Mouse (Mus musculus) cerebellum, adult 2 months (tissue): Measurements from ENCODE around the gene Tob1. TPM values are rescaled to one million over a fixed set of nuclear protein-coding genes. Genes with fewer than 3 reads are reported as not detected.

Experiments
- DNase-seq, 2 experiments: peaks; one replicate each; pipeline ENCODE4 v3.0.0; 2021
- H3K27ac ChIP-seq: fragments of 200-500 bp; 2 replicates; pipeline ENCODE4 v1.5.1; 2012; ENCODE audit warnings: low read length, control low read depth, inconsistent platforms; ENCODE audit not compliant: insufficient read depth
- H3K27me3 ChIP-seq: fragments of 200-500 bp; 2 replicates; pipeline ENCODE4 v1.6.1; 2012; ENCODE audit warnings: inconsistent platforms, mild to moderate bottlenecking, low read length, moderate library complexity; ENCODE audit not compliant: control insufficient read depth, insufficient read depth
- H3K4me1 ChIP-seq: fragments of 200-500 bp; 2 replicates; pipeline ENCODE4 v1.6.1; 2011; ENCODE audit warnings: low read length; ENCODE audit not compliant: control insufficient read depth, insufficient read depth
- H3K4me3 ChIP-seq: fragments of 200-500 bp; replicated peaks from 2 replicates; pipeline ENCODE3; 2011; ENCODE audit warnings: mild to moderate bottlenecking, low read depth, low read length, control low read depth; ENCODE audit not compliant: insufficient read depth
- CTCF ChIP-seq: fragments of 200-500 bp; IDR thresholded peaks from 2 replicates; pipeline ENCODE4 v1.5.1; 2011; ENCODE audit warnings: low read depth, mild to moderate bottlenecking, control low read depth, low read length, moderate library complexity, borderline replicate concordance; ENCODE audit not compliant: insufficient read depth
- POLR2A ChIP-seq: fragments of 200-500 bp; IDR thresholded peaks from 2 replicates; pipeline ENCODE4 v1.6.1; 2011; ENCODE audit warnings: low read length, control low read depth, borderline replicate concordance; ENCODE audit not compliant: insufficient read depth
- WGBS: fragments of 180-500 bp; shearing (Covaris S2); methylation state at CpG from one replicate; pipeline ENCODE4 v1.1.7; 2018; 5-methylcytosine and 5-hydroxymethylcytosine counted together
- polyA plus RNA-seq: library from polyadenylated mRNA; depleted of rRNA; stranded (reverse); fragments of >200 nt; gene quantifications from 2 replicates; pipeline ENCODE4 v1.2.3, GENCODE M21; 2012

The Tob1 gene
- polyA plus RNA-seq, 1 experiment = 55.9 TPM

GRCm38 (mm10) chr11:94199771-94200170 is 11.5 kb upstream of the Tob1 start:
- no peak for TF ChIP-seq CTCF
- TF ChIP-seq POLR2A = no peak
- Histone ChIP-seq H3K27me3 (no peaks in the 10 kb centered on the region), H3K4me3 (no peak overlapping the region), H3K4me1 (no peaks in the 10 kb centered on the region), H3K27ac (no peak overlapping the region)
- DNase-seq = no peak
- WGBS = 62% methylated on average over 2 of the region's 2 CpGs

GRCm38 (mm10) chr11:94200422-94200821 is 10.8 kb upstream of the Tob1 start:
- TF ChIP-seq CTCF = no peak
- no peak for TF ChIP-seq POLR2A
- 91% methylated on average over 4 of the region's 4 CpGs for WGBS
- Histone ChIP-seq H3K4me3 (no peak overlapping the region), H3K4me1 (no peaks in the 10 kb centered on the region), H3K27ac (no peak overlapping the region), H3K27me3 (no peaks in the 10 kb centered on the region)
- no peak for DNase-seq

DNA sequence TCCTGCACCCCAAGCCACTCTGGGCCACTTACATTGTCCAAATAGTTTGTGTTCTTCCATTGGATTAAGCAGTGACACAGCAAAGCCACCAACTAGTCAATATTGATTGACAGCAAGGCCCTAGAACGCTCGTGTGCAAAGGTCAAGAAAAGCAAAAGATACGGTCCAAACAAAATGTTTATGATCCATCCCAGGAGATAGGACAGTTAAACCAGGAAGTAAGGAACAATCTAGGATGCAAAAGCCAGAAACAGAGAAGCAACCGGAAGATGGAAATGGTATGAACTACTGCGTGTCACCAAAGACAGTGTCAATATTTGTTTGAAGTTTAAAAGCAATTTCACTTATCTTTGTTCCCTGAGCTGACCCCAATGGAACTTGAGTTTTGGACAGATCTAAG is 9.1 kb upstream of the Tob1 start:
- TF ChIP-seq CTCF = no peak
- no peak for TF ChIP-seq POLR2A
- 91% methylated on average over 5 of the region's 5 CpGs for WGBS
- Histone ChIP-seq H3K4me3 (no peak overlapping the region), H3K4me1 (no peaks in the 10 kb centered on the region), H3K27ac (no peak overlapping the region), H3K27me3 (no peaks in the 10 kb centered on the region)
- no peak for DNase-seq

DNA sequence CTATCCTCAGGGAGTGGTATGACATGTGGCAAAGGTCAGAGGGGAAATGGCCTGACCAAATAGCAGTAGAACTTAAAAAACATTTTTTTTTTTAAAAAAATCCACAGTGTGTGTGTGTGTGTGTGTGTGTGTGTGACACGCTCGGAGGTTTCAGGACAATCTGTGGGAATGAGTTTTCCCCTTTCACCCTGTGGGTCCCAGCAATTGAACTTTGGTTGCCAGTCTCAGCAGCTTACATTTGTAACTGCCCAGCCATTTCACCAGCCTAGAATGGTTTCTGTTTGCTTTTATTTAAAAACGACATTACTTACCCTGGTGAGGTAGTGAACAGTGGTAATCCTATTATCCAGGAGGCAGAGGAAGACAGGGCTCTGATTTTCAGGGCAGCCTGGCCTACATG is 8.2 kb upstream of the Tob1 start:
- TF ChIP-seq CTCF (no peak), POLR2A (no peak)
- WGBS = 78% methylated on average over 3 of the region's 3 CpGs
- Histone ChIP-seq H3K27me3 (no peaks in the 10 kb centered on the region), H3K4me1 (no peaks in the 10 kb centered on the region), H3K4me3 (no peak overlapping the region), H3K27ac (no peak overlapping the region)
- DNase-seq = no peak

DNA sequence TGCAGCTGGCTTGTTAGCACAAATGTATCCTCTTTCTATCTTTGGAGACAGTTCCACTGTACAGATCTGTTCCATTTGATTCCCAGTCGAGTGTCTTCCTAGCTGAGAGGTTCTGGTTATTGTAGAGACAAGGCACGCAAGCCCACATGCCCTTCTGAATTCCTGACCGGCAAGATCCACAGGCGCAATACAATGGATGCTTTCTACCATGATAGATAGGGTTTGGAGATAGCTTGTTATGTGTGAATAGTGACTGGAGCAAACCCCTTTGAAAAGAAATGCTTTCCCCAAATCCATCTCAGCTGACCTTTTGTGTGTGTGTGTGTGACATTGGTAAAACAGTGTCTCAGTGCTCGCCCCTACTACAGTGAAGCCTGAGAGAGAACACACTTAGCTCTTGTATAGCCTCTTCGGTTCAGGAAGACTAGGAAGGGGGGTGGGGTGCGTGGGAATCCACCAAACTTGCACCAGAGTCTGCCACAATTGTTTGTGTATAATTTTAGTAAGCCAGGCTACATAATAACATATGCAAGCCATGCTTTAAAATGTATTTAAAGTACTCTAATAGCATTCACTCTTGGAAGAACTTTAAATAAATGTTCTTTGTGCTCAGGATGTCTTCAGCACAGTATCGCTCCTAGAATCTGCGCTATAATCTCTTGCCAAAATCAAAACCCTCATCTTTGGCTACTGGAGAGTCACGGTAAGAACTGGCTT is 4.7 kb upstream of the Tob1 start:
- TF ChIP-seq POLR2A (no peak), CTCF (no peak)

GRCm38 (mm10) chr11:94208811-94209675 is 2.2 kb upstream of the Tob1 start:
- Histone ChIP-seq H3K27ac (peak overlapping the region; percentile 22; the same call in 1 of the 2 replicates), H3K4me1 (peaks cover 4% of the 10 kb centered on the region; the same call in 1 of the 2 replicates), H3K4me3 (no peak overlapping the region), H3K27me3 (no peaks in the 10 kb centered on the region)
- TF ChIP-seq POLR2A (no peak), CTCF (no peak)
- DNase-seq = no peak
- 32% methylated on average over 8 of the region's 8 CpGs for WGBS

More for the DNA sequence above, 4.7 kb upstream of the Tob1 start:
- 82% methylated on average over 10 of the region's 10 CpGs for WGBS
- DNase-seq = no peak
- Histone ChIP-seq H3K27ac (no peak overlapping the region), H3K27me3 (no peaks in the 10 kb centered on the region), H3K4me3 (no peak overlapping the region), H3K4me1 (no peaks in the 10 kb centered on the region)

DNA sequence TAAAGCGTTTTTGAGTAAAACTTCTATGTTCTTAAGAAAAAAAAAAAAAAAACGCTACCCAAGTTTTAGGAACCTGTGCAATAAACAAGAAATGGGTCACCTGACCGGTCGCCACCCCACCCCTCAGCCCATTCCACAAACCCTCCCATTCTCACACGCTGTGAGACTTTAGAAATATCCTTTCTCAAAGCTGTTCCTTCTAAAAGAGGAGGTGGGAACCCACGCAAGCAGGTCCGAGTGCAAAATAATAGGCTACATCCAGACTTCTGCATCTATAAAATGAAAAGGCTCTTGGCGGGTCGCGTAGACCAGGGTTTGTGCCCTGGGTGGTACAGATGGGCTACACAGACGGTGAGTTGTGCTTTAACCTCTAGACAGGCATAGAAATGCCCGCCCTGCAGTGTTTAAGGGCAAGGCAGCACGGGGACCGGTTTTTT is 1.5 kb upstream of the Tob1 start:
- WGBS = 3% methylated on average over 14 of the region's 14 CpGs
- no peak; the same call in 1 of the 2 replicates for TF ChIP-seq POLR2A
- TF ChIP-seq CTCF = no peak
- Histone ChIP-seq H3K4me3 (peak overlapping the region; percentile 69), H3K27ac (peak overlapping the region; percentile 96), H3K27me3 (no peaks in the 10 kb centered on the region), H3K4me1 (peaks cover 5% of the 10 kb centered on the region; the same call in 1 of the 2 replicates)
- no peak for DNase-seq
